Mouse (Mus musculus): ENCODE data around the gene Ybx3. TPM values are rescaled to one million over a fixed set of nuclear protein-coding genes. Genes with fewer than 3 reads are reported as not detected.
A peak's percentile ranks its signal among the peaks of the same experiment; 100 is the strongest.

Ybx3 gene
- polyA plus RNA-seq (2014; fragmentation: Nextera tagmentation; extraction: Ambion mirVana) = 71.3 and 78.2 TPM in 2 replicates

- Histone ChIP-seq H3K27ac (ENCODE audit: low read depth, low read length) (peak within 1 kb of the TSS; percentile 76), H3K9me3 (ENCODE audit: control insufficient read depth, low read length) (no peaks in the 10 kb centered on the region), H3K9ac (ENCODE audit: low read depth, low read length) (peak within 1 kb of the TSS; percentile 91), H3K4me1 (ENCODE audit: control insufficient read depth, insufficient read depth, low read length) (peaks cover 14% of the 10 kb centered on the region; the same call in 1 of the 2 replicates), H3K4me3 (ENCODE audit: low read length) (peak within 1 kb of the TSS; percentile 88), H3K27me3 (ENCODE audit: control insufficient read depth, insufficient read depth, low read length) (no peaks in the 10 kb centered on the region), H3K36me3 (ENCODE audit: control insufficient read depth, insufficient read depth, low read length) (no peaks in the 10 kb centered on the region), H3K4me2 (replicated peaks; ENCODE audit: low read depth, low read length) (peak within 1 kb of the TSS; percentile 78)
- peak; percentile 93 for ATAC-seq (ENCODE audit: low FRiP score, low TSS enrichment)
- under 1% methylated on average over 56 of the region's 107 CpGs for WGBS
These were observed at the start of gene Ybx3 for GRCm38 (mm10) chr6:131388040-131389021. Ybx3 (minus strand) TSS chr6:131388476.

GRCm38 (mm10) chr6:131436626-131437025 is 48.4 kb upstream of the Ybx3 start:
- H3K9ac ChIP-seq (ENCODE audit: low read depth, low read length) = no peak overlapping the region
- no peak overlapping the region for H3K4me3 ChIP-seq (ENCODE audit: low read length)
- H3K36me3 ChIP-seq (ENCODE audit: control insufficient read depth, insufficient read depth, low read length) = no peaks in the 10 kb centered on the region
- no peaks in the 10 kb centered on the region for H3K4me1 ChIP-seq (ENCODE audit: control insufficient read depth, insufficient read depth, low read length)
- H3K9me3 ChIP-seq (ENCODE audit: control insufficient read depth, low read length) = no peaks in the 10 kb centered on the region
- ATAC-seq (ENCODE audit: low FRiP score, low TSS enrichment) = no peak
- no peaks in the 10 kb centered on the region for H3K27me3 ChIP-seq (ENCODE audit: control insufficient read depth, insufficient read depth, low read length)
- H3K4me2 ChIP-seq (replicated peaks; ENCODE audit: low read depth, low read length) = no peak overlapping the region
- H3K27ac ChIP-seq (ENCODE audit: low read depth, low read length) = no peak overlapping the region

- Histone ChIP-seq H3K27ac (ENCODE audit: low read depth, low read length) (no peak overlapping the region), H3K27me3 (ENCODE audit: control insufficient read depth, insufficient read depth, low read length) (no peaks in the 10 kb centered on the region), H3K4me3 (ENCODE audit: low read length) (peak overlapping the region; percentile 43), H3K4me2 (replicated peaks; ENCODE audit: low read depth, low read length) (peak overlapping the region; percentile 60), H3K9me3 (ENCODE audit: control insufficient read depth, low read length) (no peaks in the 10 kb centered on the region), H3K36me3 (ENCODE audit: control insufficient read depth, insufficient read depth, low read length) (no peaks in the 10 kb centered on the region), H3K4me1 (ENCODE audit: control insufficient read depth, insufficient read depth, low read length) (no peaks in the 10 kb centered on the region), H3K9ac (ENCODE audit: low read depth, low read length) (peak overlapping the region; percentile 60; the same call in 1 of the 2 replicates)
- ATAC-seq (ENCODE audit: low FRiP score, low TSS enrichment) = no peak
- 70% methylated on average over 1 of the region's 1 CpGs for WGBS
These were observed 45.8 kb upstream of the Ybx3 start for GRCm38 (mm10) chr6:131434088-131434487.

GRCm38 (mm10) chr6:131433153-131434048 is 45.1 kb upstream of the Ybx3 start:
- 6% methylated on average over 38 of the region's 39 CpGs for WGBS
- Histone ChIP-seq H3K9ac (ENCODE audit: low read depth, low read length) (peak overlapping the region; percentile 60), H3K4me3 (ENCODE audit: low read length) (peak overlapping the region; percentile 43), H3K27me3 (ENCODE audit: control insufficient read depth, insufficient read depth, low read length) (no peaks in the 10 kb centered on the region), H3K4me2 (replicated peaks; ENCODE audit: low read depth, low read length) (peak overlapping the region; percentile 60), H3K9me3 (ENCODE audit: control insufficient read depth, low read length) (no peaks in the 10 kb centered on the region), H3K36me3 (ENCODE audit: control insufficient read depth, insufficient read depth, low read length) (no peaks in the 10 kb centered on the region), H3K27ac (ENCODE audit: low read depth, low read length) (no peak overlapping the region), H3K4me1 (ENCODE audit: control insufficient read depth, insufficient read depth, low read length) (no peaks in the 10 kb centered on the region)
- ATAC-seq (ENCODE audit: low FRiP score, low TSS enrichment) = peak; percentile 88

GRCm38 (mm10) chr6:131421572-131421971 is 33.3 kb upstream of the Ybx3 start:
- Histone ChIP-seq H3K9me3 (ENCODE audit: control insufficient read depth, low read length) (no peaks in the 10 kb centered on the region), H3K27ac (ENCODE audit: low read depth, low read length) (no peak overlapping the region), H3K36me3 (ENCODE audit: control insufficient read depth, insufficient read depth, low read length) (no peaks in the 10 kb centered on the region), H3K9ac (ENCODE audit: low read depth, low read length) (no peak overlapping the region), H3K4me1 (ENCODE audit: control insufficient read depth, insufficient read depth, low read length) (no peaks in the 10 kb centered on the region), H3K27me3 (ENCODE audit: control insufficient read depth, insufficient read depth, low read length) (no peaks in the 10 kb centered on the region), H3K4me2 (replicated peaks; ENCODE audit: low read depth, low read length) (no peak overlapping the region), H3K4me3 (ENCODE audit: low read length) (no peak overlapping the region)
- no peak for ATAC-seq (ENCODE audit: low FRiP score, low TSS enrichment)
- WGBS = 66% methylated on average over 3 of the region's 3 CpGs

- Histone ChIP-seq H3K36me3 (ENCODE audit: control insufficient read depth, insufficient read depth, low read length) (no peaks in the 10 kb centered on the region), H3K9me3 (ENCODE audit: control insufficient read depth, low read length) (no peaks in the 10 kb centered on the region), H3K27ac (ENCODE audit: low read depth, low read length) (no peak overlapping the region), H3K4me1 (ENCODE audit: control insufficient read depth, insufficient read depth, low read length) (no peaks in the 10 kb centered on the region), H3K4me3 (ENCODE audit: low read length) (no peak overlapping the region), H3K4me2 (replicated peaks; ENCODE audit: low read depth, low read length) (no peak overlapping the region), H3K9ac (ENCODE audit: low read depth, low read length) (no peak overlapping the region), H3K27me3 (ENCODE audit: control insufficient read depth, insufficient read depth, low read length) (no peaks in the 10 kb centered on the region)
- no peak for ATAC-seq (ENCODE audit: low FRiP score, low TSS enrichment)
- WGBS = 83% methylated on average over 3 of the region's 3 CpGs
These were observed 31.3 kb upstream of the Ybx3 start for GRCm38 (mm10) chr6:131419614-131420013.

GRCm38 (mm10) chr6:131418770-131419169 is 30.5 kb upstream of the Ybx3 start:
- H3K36me3 ChIP-seq (ENCODE audit: control insufficient read depth, insufficient read depth, low read length) = no peaks in the 10 kb centered on the region
- no peaks in the 10 kb centered on the region for H3K27me3 ChIP-seq (ENCODE audit: control insufficient read depth, insufficient read depth, low read length)
- no peak overlapping the region for H3K9ac ChIP-seq (ENCODE audit: low read depth, low read length)
- no peak overlapping the region for H3K4me2 ChIP-seq (replicated peaks; ENCODE audit: low read depth, low read length)
- no peak overlapping the region for H3K4me3 ChIP-seq (ENCODE audit: low read length)
- H3K9me3 ChIP-seq (ENCODE audit: control insufficient read depth, low read length) = no peaks in the 10 kb centered on the region
- H3K4me1 ChIP-seq (ENCODE audit: control insufficient read depth, insufficient read depth, low read length) = no peaks in the 10 kb centered on the region
- H3K27ac ChIP-seq (ENCODE audit: low read depth, low read length) = no peak overlapping the region
- peak; percentile 80; the same call in 1 of the 2 replicates for ATAC-seq (ENCODE audit: low FRiP score, low TSS enrichment)

GRCm38 (mm10) chr6:131411116-131411843 is 23.0 kb upstream of the Ybx3 start:
- H3K4me3 ChIP-seq (ENCODE audit: low read length) = no peak overlapping the region
- H3K9ac ChIP-seq (ENCODE audit: low read depth, low read length) = no peak overlapping the region
- ATAC-seq (ENCODE audit: low FRiP score, low TSS enrichment) = no peak
- H3K9me3 ChIP-seq (ENCODE audit: control insufficient read depth, low read length) = no peaks in the 10 kb centered on the region
- no peak overlapping the region for H3K27ac ChIP-seq (ENCODE audit: low read depth, low read length)
- no peak overlapping the region for H3K4me2 ChIP-seq (replicated peaks; ENCODE audit: low read depth, low read length)
- no peaks in the 10 kb centered on the region for H3K36me3 ChIP-seq (ENCODE audit: control insufficient read depth, insufficient read depth, low read length)
- WGBS = 86% methylated on average over 6 of the region's 6 CpGs
- H3K27me3 ChIP-seq (ENCODE audit: control insufficient read depth, insufficient read depth, low read length) = no peaks in the 10 kb centered on the region
- H3K4me1 ChIP-seq (ENCODE audit: control insufficient read depth, insufficient read depth, low read length) = no peaks in the 10 kb centered on the region
